In genomic region chr4:108848505-108848848, GRCm38 (mm10) we compare ENCODE assay signal across 8 mouse cellular contexts. TPM values are rescaled to one million over a fixed set of nuclear protein-coding genes. Genes with fewer than 3 reads are reported as not detected.
DNase-seq lines count a peak whose midpoint lies in the region; ATAC-seq lines count a peak whose summit lies in the region.

Gene A730015C16Rik (minus strand): TSS chr4:108848619.

- peak within 1 kb of the TSS; percentile 89 for H3K27ac ChIP-seq in intestine, embryonic 14.5 days (ENCODE audit: low read depth)
- peak within 1 kb of the TSS; percentile 63 for H3K27ac ChIP-seq in midbrain, embryonic 11.5 days (ENCODE audit: low read depth, low read length)

- peaks cover 13% of the 10 kb centered on the region for H3K4me1 ChIP-seq in intestine, embryonic 14.5 days (replicated peaks; ENCODE audit: control insufficient read depth, insufficient read depth, low read length)
- peaks cover 14% of the 10 kb centered on the region for H3K4me1 ChIP-seq in midbrain, embryonic 11.5 days (ENCODE audit: control insufficient read depth, insufficient read depth, low read length)

- ATAC-seq in erythroblast, adult 5-6 weeks (replicated peaks; ENCODE audit: low FRiP score, poor library complexity, severe bottlenecking): peak; percentile 46
- ATAC-seq in intestine, embryonic 14.5 days (replicated peaks; ENCODE audit: low FRiP score, low TSS enrichment, low read depth): no peak
- peak; percentile 53 for ATAC-seq in midbrain, embryonic 11.5 days (ENCODE audit: low FRiP score)

- H3K9ac ChIP-seq in intestine, embryonic 14.5 days (ENCODE audit: low read length): peak within 1 kb of the TSS; percentile 90
- H3K9ac ChIP-seq in midbrain, embryonic 11.5 days (ENCODE audit: low read length): peak within 1 kb of the TSS; percentile 83

- H3K36me3 ChIP-seq in intestine, embryonic 14.5 days (ENCODE audit: control insufficient read depth, insufficient read depth, low read length): peaks cover 21% of the 10 kb centered on the region; the same call in 1 of the 2 replicates
- no peaks in the 10 kb centered on the region for H3K36me3 ChIP-seq in midbrain, embryonic 11.5 days (ENCODE audit: control insufficient read depth, insufficient read depth, low read length)

- H3K9me3 ChIP-seq in intestine, embryonic 14.5 days (ENCODE audit: control insufficient read depth, low read length): no peaks in the 10 kb centered on the region
- H3K9me3 ChIP-seq in midbrain, embryonic 11.5 days (ENCODE audit: control insufficient read depth, low read length): no peaks in the 10 kb centered on the region

- no peaks in the 10 kb centered on the region for H3K27me3 ChIP-seq in intestine, embryonic 14.5 days (replicated peaks; ENCODE audit: control insufficient read depth, insufficient read depth, low read length)
- H3K27me3 ChIP-seq in midbrain, embryonic 11.5 days (ENCODE audit: control insufficient read depth, insufficient read depth, low read length): no peaks in the 10 kb centered on the region

- peak within 1 kb of the TSS; percentile 92 for H3K4me2 ChIP-seq in intestine, embryonic 14.5 days (ENCODE audit: low read length)
- H3K4me2 ChIP-seq in midbrain, embryonic 11.5 days: peak within 1 kb of the TSS; percentile 98

- whole genome bisulfite sequencing in intestine, embryonic 14.5 days: 7% methylated on average over 20 of the region's 20 CpGs
- WGBS in midbrain, embryonic 11.5 days: 13% methylated on average over 20 of the region's 20 CpGs

- peak within 1 kb of the TSS; percentile 94 for H3K4me3 ChIP-seq in intestine, embryonic 14.5 days (ENCODE audit: low read depth, low read length)
- peak within 1 kb of the TSS; percentile 93 for H3K4me3 ChIP-seq in midbrain, embryonic 11.5 days (ENCODE audit: low read depth, low read length)

- DNase-seq in cerebellum, adult 11-12 months: peak; percentile 47
- DNase-seq in cerebellum, postnatal 4 days (ENCODE audit: low spot score in 2 of 2): no peak
- DNase-seq in retina, embryonic 14.5 days (ENCODE audit: low spot score): peak; percentile 22
- no peak for DNase-seq in retina, postnatal 1 day
- no peak for DNase-seq in intestine, embryonic 14.5 days (ENCODE audit: low spot score)
- DNase-seq in midbrain, embryonic 11.5 days (ENCODE audit: low spot score, missing footprints): peak; percentile 86
- no peak for DNase-seq in ovary, postnatal 10 days (ENCODE audit: low spot score)

RNA-seq across cellular contexts. Expression of gene A730015C16Rik, which starts in this region (rescaled TPM):
- total RNA-seq in erythroblast, adult 5-6 weeks (2015; ENCODE audit: low replicate concordance): not detected in 2 replicates
- not detected in 2 replicates for total RNA-seq in erythroblast, adult 5-6 weeks (2017; ENCODE audit: low replicate concordance)
- polyA plus RNA-seq in intestine, embryonic 14.5 days (2014; fragmentation: Nextera tagmentation; extraction: Ambion mirVana): 1.4 and 1.6 TPM in 2 replicates
- 1.2 TPM in 2 replicates for polyA plus RNA-seq in midbrain, embryonic 11.5 days (2014; fragmentation: Nextera tagmentation; extraction: Ambion mirVana)

Comparison
In these comparisons a context has a peak if more than half of its experiments do, and no peak if none do; other contexts are left out.
1. DNase-seq: peak in cerebellum, adult 11-12 months (single experiment), retina, embryonic 14.5 days (single experiment) and midbrain, embryonic 11.5 days (single experiment); none in cerebellum, postnatal 4 days (0 of 2), retina, postnatal 1 day (single experiment), intestine, embryonic 14.5 days (single experiment) and ovary, postnatal 10 days (single experiment).
2. Peak in ATAC-seq in erythroblast, adult 5-6 weeks; RNA of the gene not detected or under 1 TPM.